Mouse (Mus musculus): Measurements from ENCODE around the gene Gin1. TPM values are rescaled to one million over a fixed set of nuclear protein-coding genes. Genes with fewer than 3 reads are reported as not detected.

The Gin1 gene
- 17.3 and 24.3 TPM in 2 replicates for polyA plus RNA-seq (2015; fragmentation: Nextera tagmentation; extraction: Ambion mirVana)

- Histone ChIP-seq H3K4me1 (ENCODE audit: control insufficient read depth, insufficient read depth, low read length) (peaks cover 13% of the 10 kb centered on the region), H3K4me2 (ENCODE audit: low read depth, low read length) (peak within 1 kb of the TSS; percentile 73), H3K27ac (ENCODE audit: low read length) (peak within 1 kb of the TSS; percentile 93), H3K9ac (ENCODE audit: low read length) (peak within 1 kb of the TSS; percentile 95), H3K27me3 (ENCODE audit: control insufficient read depth, insufficient read depth, low read length) (no peaks in the 10 kb centered on the region), H3K4me3 (ENCODE audit: low read length) (peak within 1 kb of the TSS; percentile 96), H3K36me3 (ENCODE audit: control insufficient read depth, insufficient read depth) (no peaks in the 10 kb centered on the region), H3K9me3 (replicated peaks; ENCODE audit: control insufficient read depth, low read length) (no peaks in the 10 kb centered on the region)
- WGBS = under 1% methylated on average over 66 of the region's 66 CpGs
- ATAC-seq (replicated peaks; ENCODE audit: extremely low read depth, insufficient read depth, low FRiP score) = peak; percentile 98
Measured at GRCm38 (mm10) chr1:97769904-97770753, at the start of gene Gin1, which contains the start of gene Ppip5k2. Gene Gin1, plus strand, starts transcription at chr1:97770172. Gene Ppip5k2, minus strand, starts transcription at chr1:97770411.

- Histone ChIP-seq H3K36me3 (ENCODE audit: control insufficient read depth, insufficient read depth) (peaks cover 26% of the 10 kb centered on the region), H3K4me1 (ENCODE audit: control insufficient read depth, insufficient read depth, low read length) (no peaks in the 10 kb centered on the region), H3K9ac (ENCODE audit: low read length) (no peak overlapping the region), H3K27me3 (ENCODE audit: control insufficient read depth, insufficient read depth, low read length) (no peaks in the 10 kb centered on the region), H3K4me2 (ENCODE audit: low read depth, low read length) (no peak overlapping the region), H3K27ac (ENCODE audit: low read length) (no peak overlapping the region), H3K9me3 (replicated peaks; ENCODE audit: control insufficient read depth, low read length) (no peaks in the 10 kb centered on the region), H3K4me3 (ENCODE audit: low read length) (no peak overlapping the region)
- WGBS = 64% methylated on average over 2 of the region's 2 CpGs
- no peak; the same call in 1 of the 2 replicates for ATAC-seq (replicated peaks; ENCODE audit: extremely low read depth, insufficient read depth, low FRiP score)
Measured at GRCm38 (mm10) chr1:97726730-97727129, 43.2 kb upstream of the Gin1 start.

GRCm38 (mm10) chr1:97729339-97729738, 40.6 kb upstream of the Gin1 start:
- H3K9me3 ChIP-seq (replicated peaks; ENCODE audit: control insufficient read depth, low read length) = no peaks in the 10 kb centered on the region
- 45% methylated on average over 1 of the region's 1 CpGs for WGBS
- peaks cover 34% of the 10 kb centered on the region for H3K36me3 ChIP-seq (ENCODE audit: control insufficient read depth, insufficient read depth)
- no peak for ATAC-seq (replicated peaks; ENCODE audit: extremely low read depth, insufficient read depth, low FRiP score)
- H3K9ac ChIP-seq (ENCODE audit: low read length) = no peak overlapping the region
- H3K4me1 ChIP-seq (ENCODE audit: control insufficient read depth, insufficient read depth, low read length) = no peaks in the 10 kb centered on the region
- no peak overlapping the region for H3K4me2 ChIP-seq (ENCODE audit: low read depth, low read length)
- no peak overlapping the region for H3K4me3 ChIP-seq (ENCODE audit: low read length)
- H3K27ac ChIP-seq (ENCODE audit: low read length) = no peak overlapping the region
- no peaks in the 10 kb centered on the region for H3K27me3 ChIP-seq (ENCODE audit: control insufficient read depth, insufficient read depth, low read length)

- H3K4me3 ChIP-seq (ENCODE audit: low read length) = no peak overlapping the region
- peaks cover 44% of the 10 kb centered on the region for H3K36me3 ChIP-seq (ENCODE audit: control insufficient read depth, insufficient read depth)
- WGBS = 90% methylated on average over 1 of the region's 1 CpGs
- no peak overlapping the region for H3K4me2 ChIP-seq (ENCODE audit: low read depth, low read length)
- H3K9ac ChIP-seq (ENCODE audit: low read length) = no peak overlapping the region
- ATAC-seq (replicated peaks; ENCODE audit: extremely low read depth, insufficient read depth, low FRiP score) = no peak
- H3K27ac ChIP-seq (ENCODE audit: low read length) = no peak overlapping the region
- no peaks in the 10 kb centered on the region for H3K27me3 ChIP-seq (ENCODE audit: control insufficient read depth, insufficient read depth, low read length)
- H3K4me1 ChIP-seq (ENCODE audit: control insufficient read depth, insufficient read depth, low read length) = peaks cover 4% of the 10 kb centered on the region
- H3K9me3 ChIP-seq (replicated peaks; ENCODE audit: control insufficient read depth, low read length) = no peaks in the 10 kb centered on the region
Measured at GRCm38 (mm10) chr1:97743063-97743462, 26.9 kb upstream of the Gin1 start.

GRCm38 (mm10) chr1:97745712-97746111, 24.3 kb upstream of the Gin1 start:
- no peak overlapping the region for H3K9ac ChIP-seq (ENCODE audit: low read length)
- peaks cover 42% of the 10 kb centered on the region for H3K36me3 ChIP-seq (ENCODE audit: control insufficient read depth, insufficient read depth)
- H3K27ac ChIP-seq (ENCODE audit: low read length) = no peak overlapping the region
- no peaks in the 10 kb centered on the region for H3K27me3 ChIP-seq (ENCODE audit: control insufficient read depth, insufficient read depth, low read length)
- H3K4me1 ChIP-seq (ENCODE audit: control insufficient read depth, insufficient read depth, low read length) = peaks cover 4% of the 10 kb centered on the region
- H3K4me2 ChIP-seq (ENCODE audit: low read depth, low read length) = no peak overlapping the region
- ATAC-seq (replicated peaks; ENCODE audit: extremely low read depth, insufficient read depth, low FRiP score) = no peak
- H3K9me3 ChIP-seq (replicated peaks; ENCODE audit: control insufficient read depth, low read length) = no peaks in the 10 kb centered on the region
- H3K4me3 ChIP-seq (ENCODE audit: low read length) = no peak overlapping the region
- WGBS = 36% methylated on average over 4 of the region's 4 CpGs

- H3K27ac ChIP-seq (ENCODE audit: low read length) = no peak overlapping the region
- no peaks in the 10 kb centered on the region for H3K27me3 ChIP-seq (ENCODE audit: control insufficient read depth, insufficient read depth, low read length)
- H3K4me3 ChIP-seq (ENCODE audit: low read length) = no peak overlapping the region
- ATAC-seq (replicated peaks; ENCODE audit: extremely low read depth, insufficient read depth, low FRiP score) = no peak
- H3K4me2 ChIP-seq (ENCODE audit: low read depth, low read length) = no peak overlapping the region
- peaks cover 4% of the 10 kb centered on the region for H3K4me1 ChIP-seq (ENCODE audit: control insufficient read depth, insufficient read depth, low read length)
- no peak overlapping the region for H3K9ac ChIP-seq (ENCODE audit: low read length)
- 95% methylated on average over 7 of the region's 7 CpGs for WGBS
- H3K36me3 ChIP-seq (ENCODE audit: control insufficient read depth, insufficient read depth) = peaks cover 43% of the 10 kb centered on the region
- H3K9me3 ChIP-seq (replicated peaks; ENCODE audit: control insufficient read depth, low read length) = no peaks in the 10 kb centered on the region
Measured at GRCm38 (mm10) chr1:97746261-97746660, 23.7 kb upstream of the Gin1 start.

- 87% methylated on average over 3 of the region's 3 CpGs for WGBS
- Histone ChIP-seq H3K27me3 (ENCODE audit: control insufficient read depth, insufficient read depth, low read length) (no peaks in the 10 kb centered on the region), H3K9me3 (replicated peaks; ENCODE audit: control insufficient read depth, low read length) (no peaks in the 10 kb centered on the region), H3K27ac (ENCODE audit: low read length) (no peak overlapping the region), H3K4me1 (ENCODE audit: control insufficient read depth, insufficient read depth, low read length) (peaks cover 4% of the 10 kb centered on the region), H3K36me3 (ENCODE audit: control insufficient read depth, insufficient read depth) (peaks cover 40% of the 10 kb centered on the region), H3K9ac (ENCODE audit: low read length) (no peak overlapping the region), H3K4me2 (ENCODE audit: low read depth, low read length) (no peak overlapping the region), H3K4me3 (ENCODE audit: low read length) (no peak overlapping the region)
- ATAC-seq (replicated peaks; ENCODE audit: extremely low read depth, insufficient read depth, low FRiP score) = no peak
Measured at GRCm38 (mm10) chr1:97748163-97748562, 21.8 kb upstream of the Gin1 start.

GRCm38 (mm10) chr1:97753216-97753615, 16.8 kb upstream of the Gin1 start:
- H3K9me3 ChIP-seq (replicated peaks; ENCODE audit: control insufficient read depth, low read length) = no peaks in the 10 kb centered on the region
- H3K27ac ChIP-seq (ENCODE audit: low read length) = no peak overlapping the region
- no peaks in the 10 kb centered on the region for H3K27me3 ChIP-seq (ENCODE audit: control insufficient read depth, insufficient read depth, low read length)
- no peaks in the 10 kb centered on the region for H3K4me1 ChIP-seq (ENCODE audit: control insufficient read depth, insufficient read depth, low read length)
- H3K9ac ChIP-seq (ENCODE audit: low read length) = no peak overlapping the region
- no peak overlapping the region for H3K4me3 ChIP-seq (ENCODE audit: low read length)
- H3K4me2 ChIP-seq (ENCODE audit: low read depth, low read length) = no peak overlapping the region
- H3K36me3 ChIP-seq (ENCODE audit: control insufficient read depth, insufficient read depth) = peaks cover 33% of the 10 kb centered on the region
- ATAC-seq (replicated peaks; ENCODE audit: extremely low read depth, insufficient read depth, low FRiP score) = no peak

- no peak overlapping the region for H3K4me3 ChIP-seq (ENCODE audit: low read length)
- WGBS = 62% methylated on average over 4 of the region's 4 CpGs
- H3K4me2 ChIP-seq (ENCODE audit: low read depth, low read length) = no peak overlapping the region
- peaks cover 4% of the 10 kb centered on the region; the same call in 1 of the 2 replicates for H3K4me1 ChIP-seq (ENCODE audit: control insufficient read depth, insufficient read depth, low read length)
- H3K9me3 ChIP-seq (replicated peaks; ENCODE audit: control insufficient read depth, low read length) = no peaks in the 10 kb centered on the region
- H3K36me3 ChIP-seq (ENCODE audit: control insufficient read depth, insufficient read depth) = peaks cover 30% of the 10 kb centered on the region
- H3K27me3 ChIP-seq (ENCODE audit: control insufficient read depth, insufficient read depth, low read length) = no peaks in the 10 kb centered on the region
- no peak overlapping the region for H3K9ac ChIP-seq (ENCODE audit: low read length)
- H3K27ac ChIP-seq (ENCODE audit: low read length) = no peak overlapping the region
- no peak for ATAC-seq (replicated peaks; ENCODE audit: extremely low read depth, insufficient read depth, low FRiP score)
Measured at GRCm38 (mm10) chr1:97754392-97754791, 15.6 kb upstream of the Gin1 start.

All from heart, embryonic 16.5 days (tissue).